Mouse (Mus musculus): ENCODE measurements around the gene Kcng1.

DNA sequence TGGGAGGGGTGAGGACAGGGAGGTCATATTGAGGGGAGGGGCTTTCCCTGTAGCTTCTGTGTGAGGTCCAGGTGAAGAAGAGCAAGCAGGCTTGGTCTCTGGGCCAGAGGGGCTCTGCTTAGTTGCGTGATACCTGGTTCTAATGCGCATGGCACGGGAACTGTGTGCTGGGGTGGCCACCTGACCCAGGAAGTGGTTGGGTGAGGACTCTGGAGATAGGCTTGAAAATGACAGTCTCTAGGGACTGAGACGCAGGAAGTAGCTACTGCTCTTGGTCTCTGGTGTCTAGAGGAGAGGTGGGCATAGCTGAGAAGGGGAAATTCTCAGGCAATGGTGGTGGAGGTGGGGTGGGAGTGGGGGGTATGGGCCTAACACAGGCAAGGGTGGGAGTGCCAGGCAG lies 24.3 kb downstream of the Kcng1 start:
- TF ChIP-seq CHD2 (IDR thresholded peaks at IDR 0.05; ENCODE audit: low read depth, low read length) (no peak), ZC3H11A (IDR thresholded peaks at IDR 0.05; ENCODE audit: borderline replicate concordance, low read depth, low read length) (no peak), ZNF384 (IDR thresholded peaks at IDR 0.05; ENCODE audit: low read depth, low read length) (no peak), HCFC1 (IDR thresholded peaks at IDR 0.05; ENCODE audit: borderline replicate concordance, insufficient read depth, low read length) (no peak)

Data from ES-E14 (cell line).